Mouse (Mus musculus): ENCODE measurements around the gene Hmcn2. TPM values are rescaled to one million over a fixed set of nuclear protein-coding genes. Genes with fewer than 3 reads are reported as not detected.
A peak's percentile ranks its signal among the peaks of the same experiment; 100 is the strongest.

Gene Hmcn2
- total and polyA plus RNA-seq, 3 experiments, result 7.2 to 24.3 (median 8.3) TPM

DNA sequence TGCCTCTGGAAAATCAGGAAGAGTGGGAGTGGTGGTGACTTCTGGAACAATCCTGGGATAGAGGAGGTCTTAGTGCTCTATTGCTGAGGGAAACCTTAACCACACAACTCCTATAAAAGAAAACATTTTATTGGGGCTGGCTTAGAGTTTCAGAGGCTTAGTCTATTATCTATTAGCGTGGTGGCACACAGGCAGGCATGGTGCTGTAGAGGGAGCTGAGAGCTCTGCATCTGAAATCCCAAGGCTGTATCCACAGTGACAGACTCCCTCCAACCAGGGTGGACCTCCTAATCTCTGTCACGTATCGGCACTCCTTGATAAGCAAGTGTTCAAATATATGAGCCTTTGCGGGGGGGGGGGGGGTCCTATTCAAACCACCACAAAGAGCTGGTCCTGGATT, 15.4 kb upstream of the Hmcn2 start:
- H3K27me3 ChIP-seq (ENCODE audit: control insufficient read depth, insufficient read depth, low read length), result no peaks in the 10 kb centered on the region
- no peaks in the 10 kb centered on the region; the same call in 1 of the 2 replicates for H3K4me1 ChIP-seq (ENCODE audit: control insufficient read depth, insufficient read depth, low read length)
- no peaks in the 10 kb centered on the region for H3K79me2 ChIP-seq (replicated peaks; ENCODE audit: control insufficient read depth, insufficient read depth, low read length)
- 32% methylated on average over 4 of the region's 4 CpGs for WGBS
- TF ChIP-seq EP300 (IDR thresholded peaks at IDR 0.05; ENCODE audit: insufficient read depth, low read depth, low read length) (no peak), CTCF (IDR thresholded peaks at IDR 0.05) (no peak), POLR2A (IDR thresholded peaks at IDR 0.05; ENCODE audit: insufficient read depth, low read depth, low read length) (no peak)
- no peak overlapping the region for H3K27ac ChIP-seq
- intact Hi-C loops (cut with DNase I), result no loop called here
- no peak overlapping the region for H3K9ac ChIP-seq (ENCODE audit: low read depth, low read length)
- DNase-seq, result no peak
- H3K4me3 ChIP-seq, result no peak overlapping the region
- no peaks in the 10 kb centered on the region for H3K36me3 ChIP-seq (ENCODE audit: control insufficient read depth, insufficient read depth, low read length)

- Histone ChIP-seq H3K36me3 (ENCODE audit: control insufficient read depth, insufficient read depth, low read length) (no peaks in the 10 kb centered on the region), H3K9ac (ENCODE audit: low read depth, low read length) (no peak overlapping the region), H3K27ac (no peak overlapping the region), H3K27me3 (ENCODE audit: control insufficient read depth, insufficient read depth, low read length) (no peaks in the 10 kb centered on the region), H3K79me2 (replicated peaks; ENCODE audit: control insufficient read depth, insufficient read depth, low read length) (no peaks in the 10 kb centered on the region), H3K4me1 (ENCODE audit: control insufficient read depth, insufficient read depth, low read length) (no peaks in the 10 kb centered on the region; the same call in 1 of the 2 replicates), H3K4me3 (no peak overlapping the region)
- intact Hi-C loops (cut with DNase I), result no loop called here
- no peak for TF ChIP-seq EP300 (IDR thresholded peaks at IDR 0.05; ENCODE audit: insufficient read depth, low read depth, low read length)
- TF ChIP-seq CTCF (IDR thresholded peaks at IDR 0.05), result peak; percentile 77
- no peak for DNase-seq
- 20% methylated on average over 4 of the region's 4 CpGs for WGBS
Observed at GRCm38 (mm10) chr2:31299266-31299665, 14.9 kb upstream of the Hmcn2 start.

GRCm38 (mm10) chr2:31299996-31300395, 14.2 kb upstream of the Hmcn2 start:
- 69% methylated on average over 10 of the region's 10 CpGs for WGBS
- H3K79me2 ChIP-seq (replicated peaks; ENCODE audit: control insufficient read depth, insufficient read depth, low read length), result no peaks in the 10 kb centered on the region
- H3K4me1 ChIP-seq (ENCODE audit: control insufficient read depth, insufficient read depth, low read length), result no peaks in the 10 kb centered on the region; the same call in 1 of the 2 replicates
- TF ChIP-seq CTCF (IDR thresholded peaks at IDR 0.05), result no peak
- no peaks in the 10 kb centered on the region for H3K27me3 ChIP-seq (ENCODE audit: control insufficient read depth, insufficient read depth, low read length)
- no peak overlapping the region for H3K4me3 ChIP-seq
- no peak overlapping the region for H3K9ac ChIP-seq (ENCODE audit: low read depth, low read length)
- peak; percentile 37 to 40 for DNase-seq
- no peak overlapping the region for H3K27ac ChIP-seq
- intact Hi-C loops (cut with DNase I), result loop anchor here (5.0 kb wide), 1 partner anchor 82 kb away; no protein-coding TSS in a partner anchor
- no peaks in the 10 kb centered on the region for H3K36me3 ChIP-seq (ENCODE audit: control insufficient read depth, insufficient read depth, low read length)

DNA sequence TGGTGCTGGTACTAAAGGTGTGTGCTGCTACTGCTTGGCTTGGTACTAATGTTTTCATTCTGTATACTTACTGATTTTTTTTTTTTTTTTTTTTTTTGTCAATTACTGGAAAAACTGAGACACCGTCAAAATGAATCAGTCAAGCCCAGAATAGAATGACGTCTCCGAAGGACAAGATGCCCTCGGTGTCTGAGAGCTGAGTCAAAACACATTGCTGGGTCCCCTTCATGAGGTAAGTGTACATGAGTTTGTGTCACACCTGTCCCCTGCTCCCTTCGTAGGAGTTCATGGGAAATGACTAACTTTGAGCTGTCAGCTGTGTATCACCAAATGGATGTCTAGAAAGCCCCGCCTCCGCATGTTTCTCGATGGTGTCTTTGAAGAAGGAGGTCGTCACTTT, 11.0 kb upstream of the Hmcn2 start:
- no peak overlapping the region for H3K4me3 ChIP-seq
- H3K4me1 ChIP-seq (ENCODE audit: control insufficient read depth, insufficient read depth, low read length), result no peaks in the 10 kb centered on the region
- H3K27ac ChIP-seq, result no peak overlapping the region
- no peaks in the 10 kb centered on the region for H3K79me2 ChIP-seq (replicated peaks; ENCODE audit: control insufficient read depth, insufficient read depth, low read length)
- 76% methylated on average over 9 of the region's 9 CpGs for WGBS
- H3K36me3 ChIP-seq (ENCODE audit: control insufficient read depth, insufficient read depth, low read length), result no peaks in the 10 kb centered on the region
- DNase-seq, result no peak
- no peak for TF ChIP-seq POLR2A (IDR thresholded peaks at IDR 0.05; ENCODE audit: insufficient read depth, low read depth, low read length)
- TF ChIP-seq CTCF (IDR thresholded peaks at IDR 0.05), result no peak
- TF ChIP-seq EP300 (IDR thresholded peaks at IDR 0.05; ENCODE audit: insufficient read depth, low read depth, low read length), result no peak
- no peak overlapping the region for H3K9ac ChIP-seq (ENCODE audit: low read depth, low read length)
- no peaks in the 10 kb centered on the region for H3K27me3 ChIP-seq (ENCODE audit: control insufficient read depth, insufficient read depth, low read length)
- intact Hi-C loops (cut with DNase I), result loop anchor here (5.0 kb wide), 1 partner anchor 79 kb away; no protein-coding TSS in a partner anchor

DNA sequence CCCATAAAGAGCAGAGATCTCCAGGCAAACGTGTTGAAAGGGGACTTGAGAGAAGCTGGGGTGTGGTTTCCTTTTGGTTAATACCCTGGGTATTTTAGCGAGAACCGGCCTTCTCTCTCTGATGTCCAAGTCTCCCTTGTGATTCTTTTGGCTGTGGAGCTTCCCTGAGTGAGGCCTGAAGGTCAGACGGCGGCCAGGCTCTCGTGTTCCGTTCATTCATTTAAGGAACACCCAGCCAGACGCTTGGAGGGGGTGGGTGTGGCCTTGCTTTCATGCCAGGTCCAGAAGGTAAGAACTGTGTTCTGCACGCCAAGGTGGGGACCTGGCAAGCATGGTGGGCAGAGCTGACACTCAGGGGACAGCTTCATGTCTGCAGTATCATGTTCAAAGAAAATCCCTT, 10.0 kb upstream of the Hmcn2 start:
- WGBS, result 46% methylated on average over 9 of the region's 9 CpGs
- Histone ChIP-seq H3K9ac (ENCODE audit: low read depth, low read length) (no peak overlapping the region), H3K27me3 (ENCODE audit: control insufficient read depth, insufficient read depth, low read length) (no peaks in the 10 kb centered on the region), H3K79me2 (replicated peaks; ENCODE audit: control insufficient read depth, insufficient read depth, low read length) (no peaks in the 10 kb centered on the region), H3K27ac (no peak overlapping the region; the same call in 1 of the 2 replicates), H3K36me3 (ENCODE audit: control insufficient read depth, insufficient read depth, low read length) (no peaks in the 10 kb centered on the region), H3K4me1 (ENCODE audit: control insufficient read depth, insufficient read depth, low read length) (no peaks in the 10 kb centered on the region), H3K4me3 (no peak overlapping the region)
- DNase-seq, result peak in 1 of 2 experiments; percentile 48
- intact Hi-C loops (cut with DNase I), result loop anchor here (5.0 kb wide), 1 partner anchor 78 kb away; no protein-coding TSS in a partner anchor
- no peak for TF ChIP-seq EP300 (IDR thresholded peaks at IDR 0.05; ENCODE audit: insufficient read depth, low read depth, low read length)
- TF ChIP-seq CTCF (IDR thresholded peaks at IDR 0.05), result no peak
- no peak for TF ChIP-seq POLR2A (IDR thresholded peaks at IDR 0.05; ENCODE audit: insufficient read depth, low read depth, low read length)

GRCm38 (mm10) chr2:31304801-31305665, 9.2 kb upstream of the Hmcn2 start:
- WGBS, result 65% methylated on average over 22 of the region's 22 CpGs
- Histone ChIP-seq H3K27me3 (ENCODE audit: control insufficient read depth, insufficient read depth, low read length) (no peaks in the 10 kb centered on the region), H3K4me1 (ENCODE audit: control insufficient read depth, insufficient read depth, low read length) (no peaks in the 10 kb centered on the region), H3K9ac (ENCODE audit: low read depth, low read length) (no peak overlapping the region), H3K27ac (peak overlapping the region; percentile 18; the same call in 1 of the 2 replicates), H3K4me3 (no peak overlapping the region), H3K79me2 (replicated peaks; ENCODE audit: control insufficient read depth, insufficient read depth, low read length) (no peaks in the 10 kb centered on the region), H3K36me3 (ENCODE audit: control insufficient read depth, insufficient read depth, low read length) (no peaks in the 10 kb centered on the region)
- DNase-seq, result peak; percentile 33 to 42
- intact Hi-C loops (cut with DNase I), result loop anchor here (5.0 kb wide), 1 partner anchor 77 kb away; no protein-coding TSS in a partner anchor
- TF ChIP-seq CTCF (IDR thresholded peaks at IDR 0.05), result no peak
- TF ChIP-seq EP300 (IDR thresholded peaks at IDR 0.05; ENCODE audit: insufficient read depth, low read depth, low read length), result no peak
- TF ChIP-seq POLR2A (IDR thresholded peaks at IDR 0.05; ENCODE audit: insufficient read depth, low read depth, low read length), result no peak

Measured in heart, adult 2 months (tissue).